Mouse (Mus musculus) mature B cell (primary cell): ENCODE data around the gene Irf4.

Experiments used
- in situ Hi-C: fragments of 300-500 bp; cut with MboI; formaldehyde crosslinking; loops from 2 replicates; pipeline ENCODE4 v1.14.3; 2019

Gene Irf4

DNA sequence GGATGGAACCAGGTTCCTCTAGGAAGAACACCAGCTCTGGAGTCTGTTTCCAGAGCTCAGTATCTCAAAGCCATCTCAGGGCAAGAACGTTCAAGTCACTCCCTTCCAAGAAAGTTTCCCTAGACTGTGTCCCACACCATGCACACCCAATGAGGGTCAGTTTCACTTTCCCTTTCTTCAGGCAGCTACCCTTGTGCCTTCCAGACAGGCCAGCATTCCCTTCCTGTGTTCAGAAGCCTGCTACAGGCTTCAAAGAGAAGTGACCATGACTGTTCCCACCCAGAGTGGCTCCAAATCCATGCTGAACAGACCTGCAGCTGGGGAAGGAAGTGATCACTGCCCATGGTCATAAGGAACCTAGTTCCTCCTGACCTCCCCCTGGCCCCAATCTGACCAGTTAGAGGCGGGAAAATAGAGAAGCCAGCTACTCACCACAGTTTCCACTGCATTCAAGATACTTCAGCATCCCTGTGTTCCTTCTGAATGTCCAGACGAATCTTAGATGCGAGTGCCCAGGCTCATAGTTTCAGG lies 10.7 kb upstream of the Irf4 start:
- in situ Hi-C loops, result no loop called here

DNA sequence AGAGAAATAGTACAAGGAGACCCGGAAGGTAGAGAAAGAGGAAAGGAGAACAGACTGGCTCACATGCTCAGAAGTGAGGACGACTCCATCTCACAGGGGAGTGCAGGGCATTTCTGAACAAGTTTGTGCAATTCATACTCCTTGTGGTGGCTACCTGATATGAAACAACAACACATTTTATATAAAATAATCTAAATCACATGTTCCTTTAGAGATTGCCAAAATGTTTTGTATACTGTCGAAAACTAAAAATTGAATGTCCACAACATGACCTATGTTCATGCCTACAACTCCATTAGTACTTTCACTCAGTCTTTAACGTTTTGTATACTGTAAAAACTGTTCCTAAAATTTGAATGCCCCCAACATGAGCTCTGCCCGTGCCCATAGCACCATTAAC lies 7.9 kb upstream of the Irf4 start:
- in situ Hi-C loops, result no loop called here

- in situ Hi-C loops, result no loop called here
Measured at GRCm38 (mm10) chr13:30742411-30742970, 6.5 kb upstream of the Irf4 start.

DNA sequence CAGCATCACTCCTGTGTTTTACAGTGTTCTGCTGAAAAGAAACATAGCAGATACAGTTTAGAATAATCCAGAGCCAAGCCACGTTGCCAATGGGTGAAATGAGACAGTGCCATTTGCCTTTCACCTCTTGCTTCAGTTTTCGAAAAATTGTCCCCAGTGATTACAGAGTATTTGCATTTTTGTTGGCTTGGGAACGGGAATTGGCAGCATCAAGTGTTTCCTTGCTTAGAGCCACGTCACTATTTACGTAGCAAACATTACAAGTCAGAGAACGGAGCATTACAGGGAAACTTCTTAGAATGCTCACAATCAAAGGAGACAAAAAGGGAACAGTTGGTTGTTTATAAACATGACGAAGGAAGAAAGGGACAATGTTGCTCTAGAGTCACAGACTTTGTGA lies 3.9 kb upstream of the Irf4 start:
- in situ Hi-C loops, result no loop called here

DNA sequence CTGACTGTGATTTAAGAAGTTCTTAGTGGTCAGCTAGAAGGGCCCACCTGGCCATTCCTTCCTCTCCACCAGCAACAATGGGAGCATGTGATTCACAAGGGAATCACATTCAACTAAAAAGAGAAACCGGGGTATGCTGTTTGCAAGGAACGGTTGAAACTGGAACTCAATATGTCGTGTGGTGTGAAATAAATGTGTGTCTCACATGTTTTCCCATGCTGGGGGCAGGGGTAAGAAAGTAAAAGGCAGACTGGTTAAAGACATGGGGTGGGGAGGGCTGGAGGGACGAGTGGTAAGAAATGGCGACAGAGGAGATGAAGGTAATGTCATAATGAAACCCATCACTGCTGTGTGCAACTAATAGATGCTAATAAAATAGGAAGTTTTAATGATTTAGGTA lies 2.0 kb upstream of the Irf4 start:
- in situ Hi-C loops, result no loop called here

GRCm38 (mm10) chr13:30747504-30747903 lies 1.5 kb upstream of the Irf4 start:
- in situ Hi-C loops, result no loop called here

- in situ Hi-C loops, result no loop called here
Measured at GRCm38 (mm10) chr13:30748321-30748720, 705 bp upstream of the Irf4 start.

DNA sequence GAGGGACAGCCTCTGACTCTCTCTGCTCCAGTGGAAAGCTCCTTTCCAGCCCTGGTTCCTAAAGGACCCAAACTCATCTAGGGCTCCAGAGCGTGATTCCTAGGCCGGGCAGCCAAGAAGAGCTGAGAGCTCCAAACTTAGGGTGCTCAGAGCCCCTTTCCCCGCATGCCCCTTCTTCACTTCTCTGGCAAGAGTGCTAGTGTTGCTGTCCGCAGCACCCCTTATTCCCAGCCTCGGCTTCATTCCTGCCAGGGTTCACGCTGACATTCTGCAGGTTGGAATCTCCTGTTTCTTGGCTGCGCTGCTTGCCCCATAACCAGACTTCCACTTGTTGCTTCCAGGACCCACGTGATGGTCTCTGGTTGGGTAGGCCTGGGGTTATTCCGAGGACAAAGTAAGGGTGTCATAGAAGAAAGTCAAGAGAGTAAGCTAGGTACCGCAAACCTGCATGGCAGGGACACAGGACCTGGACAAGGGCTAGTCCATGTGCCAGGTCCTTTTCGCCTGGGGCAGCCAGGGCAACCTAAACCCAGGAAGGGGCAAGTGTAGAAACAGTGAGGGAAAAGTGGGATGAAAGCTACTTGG lies 623 bp downstream of the Irf4 start:
- in situ Hi-C loops, result no loop called here

DNA sequence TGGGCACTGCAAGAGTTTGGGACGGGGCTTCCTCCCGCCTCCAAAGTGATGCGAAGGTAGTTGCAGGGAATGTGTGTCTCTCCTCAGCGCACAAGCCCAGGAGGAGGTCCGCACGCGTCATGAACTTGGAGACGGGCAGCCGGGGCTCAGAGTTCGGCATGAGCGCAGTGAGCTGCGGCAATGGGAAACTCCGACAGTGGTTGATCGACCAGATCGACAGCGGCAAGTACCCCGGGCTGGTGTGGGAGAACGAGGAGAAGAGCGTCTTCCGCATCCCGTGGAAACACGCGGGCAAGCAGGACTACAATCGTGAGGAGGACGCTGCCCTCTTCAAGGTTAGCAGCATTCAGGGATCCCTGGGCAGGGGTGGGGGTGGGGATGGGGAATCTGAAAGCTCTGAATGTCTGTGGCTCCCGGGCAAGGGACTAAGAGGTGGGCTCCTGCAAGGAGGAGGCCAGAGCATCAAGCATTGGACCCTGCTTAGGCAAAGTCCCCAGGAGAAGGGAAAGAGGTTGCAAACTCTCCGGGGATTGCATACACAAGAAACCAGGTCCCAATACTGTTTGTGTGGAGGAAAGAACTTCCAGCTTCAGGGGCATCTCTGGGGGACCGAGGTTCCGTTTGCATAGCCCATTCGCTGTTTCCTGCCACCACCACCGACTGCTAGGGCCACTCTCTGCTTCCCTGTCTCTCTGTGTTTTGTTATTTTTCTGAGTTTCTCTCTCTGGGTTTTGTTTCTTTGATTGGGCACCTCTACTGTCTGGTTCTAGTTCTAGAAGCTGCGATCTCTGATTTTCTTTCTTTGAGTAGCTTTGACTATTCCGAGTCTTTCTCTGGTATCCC lies 1.7 kb downstream of the Irf4 start:
- in situ Hi-C loops, result no loop called here

DNA sequence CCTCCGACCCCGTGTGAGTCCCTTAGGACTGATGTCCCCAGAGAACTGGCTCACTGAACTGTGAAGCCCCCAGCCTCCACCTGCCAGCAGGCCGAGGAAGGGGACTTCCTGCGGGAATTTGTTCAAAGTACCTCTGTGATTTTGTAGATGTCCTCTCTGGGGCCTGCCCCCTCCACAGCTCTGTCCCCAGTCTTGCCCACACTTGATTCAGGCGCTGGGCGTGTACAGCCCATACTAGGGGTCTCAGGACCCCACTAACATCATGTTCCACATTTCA lies 2.2 kb downstream of the Irf4 start:
- in situ Hi-C loops, result no loop called here

DNA sequence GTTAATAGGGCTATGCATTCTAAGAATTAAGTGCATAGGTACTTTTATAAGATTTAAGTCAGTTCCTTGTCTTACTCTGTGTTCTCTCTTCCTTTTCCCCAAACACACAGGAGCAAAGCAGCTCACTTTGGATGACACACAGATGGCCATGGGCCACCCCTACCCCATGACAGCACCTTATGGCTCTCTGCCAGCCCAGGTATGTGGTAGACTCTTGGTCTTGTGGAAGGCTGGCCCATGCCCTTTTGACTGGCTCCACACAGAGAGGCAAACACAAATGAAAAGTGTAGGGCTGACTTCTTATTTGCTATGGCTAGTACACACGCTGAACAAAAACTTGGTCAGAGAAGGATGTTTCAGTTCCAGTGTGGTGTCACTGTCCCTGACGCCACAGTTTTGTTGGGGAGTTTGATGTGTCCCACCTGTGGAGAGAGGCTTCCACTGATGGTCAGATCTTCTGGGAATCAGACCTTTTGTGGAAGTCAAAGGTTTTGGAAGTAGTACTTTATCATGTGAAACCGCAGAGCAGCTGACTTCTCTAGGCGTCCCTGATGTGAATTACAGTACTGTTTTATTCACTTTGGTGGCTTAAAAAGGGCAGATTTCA lies 3.7 kb downstream of the Irf4 start:
- in situ Hi-C loops, result no loop called here

GRCm38 (mm10) chr13:30753441-30753840 lies 4.4 kb downstream of the Irf4 start:
- in situ Hi-C loops, result no loop called here

DNA sequence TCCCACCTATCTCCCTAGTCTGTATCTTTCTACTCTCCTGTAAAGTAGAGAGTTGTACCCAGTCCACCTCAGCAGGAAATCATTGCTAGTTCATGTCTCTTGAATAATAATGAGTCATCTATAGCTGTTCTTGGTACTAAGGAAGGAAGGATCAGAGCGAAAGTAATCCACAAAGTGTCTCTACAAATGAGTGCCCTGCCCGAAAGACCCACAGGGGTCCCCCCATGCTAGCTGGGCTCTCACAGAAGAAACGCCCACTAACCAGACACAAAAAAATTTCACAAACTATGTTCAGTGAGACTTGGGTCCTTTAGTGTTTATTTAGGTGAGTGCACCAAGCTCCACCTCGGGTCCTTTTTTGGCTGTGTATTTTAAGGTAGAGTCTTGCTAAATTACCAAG lies 5.0 kb downstream of the Irf4 start:
- in situ Hi-C loops, result no loop called here

- in situ Hi-C loops, result no loop called here
Measured at GRCm38 (mm10) chr13:30754825-30755476, 5.9 kb downstream of the Irf4 start.

DNA sequence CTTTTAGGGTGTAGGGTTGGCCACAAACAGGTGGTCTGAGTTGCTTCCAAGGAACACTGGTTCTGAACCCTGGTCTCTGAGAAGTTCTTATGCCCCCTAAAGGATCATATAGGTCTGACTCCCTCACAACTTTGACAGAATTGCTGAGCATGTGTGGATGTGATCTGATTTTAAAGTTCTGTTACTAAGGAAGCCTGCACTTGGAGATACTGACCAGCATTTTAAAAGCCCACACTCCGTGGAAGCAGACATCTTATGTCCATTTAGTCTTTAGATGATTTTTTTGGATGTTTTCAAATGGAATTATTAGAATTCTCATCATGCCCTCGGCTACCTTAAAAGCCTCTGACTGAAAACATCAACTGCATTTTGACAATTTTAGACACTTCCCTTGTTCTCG lies 6.6 kb downstream of the Irf4 start:
- in situ Hi-C loops, result no loop called here

DNA sequence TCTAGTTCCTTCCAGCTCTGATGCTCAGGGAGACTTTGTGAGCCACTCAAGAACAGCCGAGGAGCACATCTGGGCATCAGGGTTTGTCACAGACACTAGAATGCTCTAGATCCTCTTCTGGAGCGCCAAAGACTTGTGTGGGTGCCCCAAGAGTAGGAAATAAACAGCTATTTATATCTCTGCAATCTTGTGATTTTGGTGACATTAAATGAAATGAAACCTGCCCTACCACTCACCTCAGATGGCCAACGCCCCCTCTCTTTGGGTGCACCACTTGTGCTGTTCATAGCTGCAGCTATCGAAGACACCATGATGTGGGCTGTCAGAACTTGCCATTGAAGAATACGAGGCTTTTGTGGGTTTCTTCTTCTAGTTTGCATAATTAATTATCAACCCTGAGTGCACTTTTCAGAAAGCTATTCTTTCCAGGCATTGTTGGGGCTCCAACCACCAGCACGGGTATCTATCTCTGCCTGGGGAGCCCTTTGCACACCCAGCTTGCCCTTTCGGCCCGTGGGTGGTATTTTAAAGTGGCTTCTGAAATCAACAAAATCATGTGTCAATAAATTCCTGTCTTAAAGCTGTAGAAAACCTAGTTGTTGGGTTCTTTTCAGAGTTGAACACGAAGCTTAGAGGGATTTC lies 7.1 kb downstream of the Irf4 start:
- in situ Hi-C loops, result no loop called here

DNA sequence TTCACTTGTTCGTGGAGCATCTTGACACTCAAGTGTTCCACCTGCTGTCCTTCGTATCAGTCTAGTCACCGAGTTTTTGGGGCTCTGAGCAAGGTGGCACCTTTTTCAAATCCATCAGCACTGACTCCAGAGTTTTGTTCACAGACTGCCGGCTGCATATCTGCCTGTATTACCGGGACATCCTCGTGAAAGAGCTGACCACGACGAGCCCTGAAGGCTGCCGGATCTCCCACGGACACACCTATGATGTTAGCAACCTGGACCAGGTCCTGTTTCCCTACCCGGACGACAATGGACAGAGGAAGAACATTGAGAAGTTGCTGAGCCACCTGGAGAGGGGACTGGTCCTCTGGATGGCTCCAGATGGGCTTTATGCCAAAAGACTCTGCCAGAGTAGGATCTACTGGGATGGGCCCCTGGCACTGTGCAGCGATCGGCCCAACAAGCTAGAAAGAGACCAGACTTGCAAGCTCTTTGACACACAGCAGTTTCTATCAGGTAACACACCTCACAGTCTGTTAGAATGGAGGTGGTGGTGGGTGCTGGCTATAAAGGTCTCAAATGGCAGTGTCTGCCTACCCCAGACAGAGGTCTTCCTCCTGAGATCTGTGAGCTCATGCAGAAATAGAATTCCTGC lies 8.4 kb downstream of the Irf4 start:
- in situ Hi-C loops, result no loop called here

GRCm38 (mm10) chr13:30758789-30759381 lies 9.9 kb downstream of the Irf4 start:
- in situ Hi-C loops, result no loop called here

GRCm38 (mm10) chr13:30760374-30761090 lies 11.5 kb downstream of the Irf4 start:
- in situ Hi-C loops, result no loop called here

DNA sequence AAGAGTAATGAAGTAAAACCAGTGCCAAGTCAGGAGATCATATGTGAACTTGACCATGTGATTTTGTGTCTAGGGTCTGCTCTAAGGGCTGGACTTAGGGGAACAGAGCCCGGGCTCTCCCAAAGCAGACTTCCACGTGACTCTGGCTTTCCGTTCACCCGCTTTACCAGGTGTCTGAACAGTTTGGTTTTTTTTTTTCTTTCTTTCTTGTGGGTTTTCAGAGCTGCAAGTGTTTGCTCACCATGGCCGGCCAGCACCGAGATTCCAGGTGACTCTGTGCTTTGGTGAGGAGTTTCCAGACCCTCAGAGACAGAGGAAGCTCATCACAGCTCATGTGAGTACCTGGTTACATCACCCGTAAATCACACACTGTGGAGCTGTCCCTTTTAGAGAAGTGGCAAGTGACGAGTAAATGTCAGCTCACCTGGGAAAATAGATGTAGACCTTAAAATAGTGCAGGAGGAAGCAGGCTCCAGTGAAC lies 12.2 kb downstream of the Irf4 start:
- in situ Hi-C loops, result no loop called here
